Mouse (Mus musculus) lung, embryonic 15.5 days (tissue): Measurements from ENCODE around the gene Ssu2. TPM values are rescaled to one million over a fixed set of nuclear protein-coding genes. Genes with fewer than 3 reads are reported as not detected.

Source experiments
- ATAC-seq: fragments of 200-750 bp; cut with Nextera tagmentation; 2 replicates; pipeline ENCODE4 v1.8.0; 2017; ENCODE audit warnings: moderate number of reproducible peaks, borderline replicate concordance; ENCODE audit not compliant: low FRiP score, low TSS enrichment; ENCODE audit errors: extremely low read depth
- H3K27ac ChIP-seq: fragments of 300-500 bp; sonication (generic); 2 replicates; pipeline ENCODE4 v1.5.1; 2015; ENCODE audit warnings: moderate library complexity, mild to moderate bottlenecking, inconsistent platforms
- H3K27me3 ChIP-seq: fragments of 300-500 bp; sonication (generic); 2 replicates; pipeline ENCODE4 v1.6.1; 2015; ENCODE audit warnings: inconsistent platforms
- H3K36me3 ChIP-seq: fragments of 300-500 bp; sonication (generic); 2 replicates; pipeline ENCODE4 v1.6.1; 2015; ENCODE audit warnings: inconsistent platforms
- H3K4me1 ChIP-seq: fragments of 300-500 bp; sonication (generic); 2 replicates; pipeline ENCODE4 v1.6.1; 2015; ENCODE audit warnings: inconsistent platforms
- H3K4me2 ChIP-seq: fragments of 300-500 bp; sonication (generic); 2 replicates; pipeline ENCODE4 v1.6.1; 2015; ENCODE audit warnings: inconsistent platforms, mild to moderate bottlenecking, moderate library complexity
- H3K4me3 ChIP-seq: fragments of 300-500 bp; sonication (generic); 2 replicates; pipeline ENCODE4 v1.5.1; 2015; ENCODE audit warnings: mild to moderate bottlenecking, inconsistent platforms
- H3K9ac ChIP-seq: fragments of 300-500 bp; sonication (generic); 2 replicates; pipeline ENCODE4 v1.6.1; 2015; ENCODE audit warnings: inconsistent platforms
- H3K9me3 ChIP-seq: fragments of 300-500 bp; sonication (generic); 2 replicates; pipeline ENCODE4 v1.6.1; 2016; ENCODE audit warnings: inconsistent platforms
- WGBS: fragments of 180-500 bp; shearing (Covaris S2); methylation state at CpG from one replicate; pipeline ENCODE4 v1.1.7; 2015; 5-methylcytosine and 5-hydroxymethylcytosine counted together
- polyA plus RNA-seq: library from polyadenylated mRNA; unstranded; fragments of >200 nt; fragmentation: Nextera tagmentation; extraction: Ambion mirVana; gene quantifications from 2 replicates; pipeline ENCODE4 v1.2.1, GENCODE M21; 2015

Gene Ssu2
- polyA plus RNA-seq, 1 experiment from 2014 or later: 4.1 TPM

GRCm38 (mm10) chr6:112337667-112338066 lies 50.2 kb downstream of the Ssu2 start:
- Histone ChIP-seq H3K9ac (no peak overlapping the region), H3K27me3 (no peaks in the 10 kb centered on the region), H3K36me3 (no peaks in the 10 kb centered on the region), H3K4me2 (no peak overlapping the region), H3K4me1 (no peaks in the 10 kb centered on the region), H3K9me3 (no peaks in the 10 kb centered on the region), H3K4me3 (no peak overlapping the region), H3K27ac (no peak overlapping the region)
- no peak for ATAC-seq
- WGBS: 64% methylated on average over 6 of the region's 6 CpGs

GRCm38 (mm10) chr6:112333930-112334329 lies 53.9 kb downstream of the Ssu2 start:
- H3K9ac ChIP-seq: no peak overlapping the region
- no peak overlapping the region for H3K4me2 ChIP-seq
- 70% methylated on average over 5 of the region's 5 CpGs for WGBS
- H3K27me3 ChIP-seq: no peaks in the 10 kb centered on the region
- no peak for ATAC-seq
- no peak overlapping the region for H3K4me3 ChIP-seq
- no peaks in the 10 kb centered on the region for H3K9me3 ChIP-seq
- no peaks in the 10 kb centered on the region for H3K36me3 ChIP-seq
- no peak overlapping the region for H3K27ac ChIP-seq
- no peaks in the 10 kb centered on the region for H3K4me1 ChIP-seq

GRCm38 (mm10) chr6:112331223-112331598 lies 56.6 kb downstream of the Ssu2 start:
- Histone ChIP-seq H3K4me2 (no peak overlapping the region), H3K9ac (no peak overlapping the region), H3K36me3 (no peaks in the 10 kb centered on the region), H3K27me3 (no peaks in the 10 kb centered on the region), H3K9me3 (no peaks in the 10 kb centered on the region), H3K27ac (no peak overlapping the region), H3K4me1 (0 out of 2 replicates have a peak, but pooled peaks cover 2% of the 10 kb centered on the region), H3K4me3 (no peak overlapping the region)
- ATAC-seq: no peak
- WGBS: 61% methylated on average over 6 of the region's 6 CpGs

GRCm38 (mm10) chr6:112330520-112331222 lies 57.2 kb downstream of the Ssu2 start:
- no peak overlapping the region for H3K4me3 ChIP-seq
- no peak overlapping the region for H3K27ac ChIP-seq
- H3K9ac ChIP-seq: no peak overlapping the region
- no peak for ATAC-seq
- no peaks in the 10 kb centered on the region for H3K36me3 ChIP-seq
- no peak overlapping the region for H3K4me2 ChIP-seq
- H3K27me3 ChIP-seq: no peaks in the 10 kb centered on the region
- 0 out of 2 replicates have a peak, but pooled peaks cover 2% of the 10 kb centered on the region for H3K4me1 ChIP-seq
- WGBS: 83% methylated on average over 5 of the region's 5 CpGs
- no peaks in the 10 kb centered on the region for H3K9me3 ChIP-seq

- H3K36me3 ChIP-seq: no peaks in the 10 kb centered on the region
These were observed 60.0 kb downstream of the Ssu2 start for GRCm38 (mm10) chr6:112327793-112328192.

GRCm38 (mm10) chr6:112325213-112325612 lies 62.6 kb downstream of the Ssu2 start:
- no peaks in the 10 kb centered on the region for H3K36me3 ChIP-seq
- no peaks in the 10 kb centered on the region for H3K9me3 ChIP-seq
- 79% methylated on average over 3 of the region's 3 CpGs for WGBS
- H3K27ac ChIP-seq: no peak overlapping the region
- H3K4me1 ChIP-seq: 0 out of 2 replicates have a peak, but pooled peaks cover 2% of the 10 kb centered on the region
- no peak overlapping the region for H3K4me3 ChIP-seq
- no peak overlapping the region for H3K4me2 ChIP-seq
- H3K9ac ChIP-seq: no peak overlapping the region
- no peak for ATAC-seq
- no peaks in the 10 kb centered on the region for H3K27me3 ChIP-seq

More at GRCm38 (mm10) chr6:112327793-112328192, 60.0 kb downstream of the Ssu2 start:
- H3K27ac ChIP-seq: no peak overlapping the region
- H3K9ac ChIP-seq: no peak overlapping the region
- H3K4me1 ChIP-seq: 0 out of 2 replicates have a peak, but pooled peaks cover 2% of the 10 kb centered on the region
- 57% methylated on average over 5 of the region's 5 CpGs for WGBS
- no peaks in the 10 kb centered on the region for H3K27me3 ChIP-seq
- no peak for ATAC-seq
- no peak overlapping the region for H3K4me2 ChIP-seq
- no peak overlapping the region for H3K4me3 ChIP-seq
- no peaks in the 10 kb centered on the region for H3K9me3 ChIP-seq

GRCm38 (mm10) chr6:112322916-112323315 lies 64.9 kb downstream of the Ssu2 start:
- no peak overlapping the region for H3K4me2 ChIP-seq
- ATAC-seq: peak; percentile 19; the same call in 1 of the 2 replicates
- no peaks in the 10 kb centered on the region for H3K27me3 ChIP-seq
- H3K36me3 ChIP-seq: no peaks in the 10 kb centered on the region
- H3K4me1 ChIP-seq: 0 out of 2 replicates have a peak, but pooled peaks cover 2% of the 10 kb centered on the region
- no peaks in the 10 kb centered on the region for H3K9me3 ChIP-seq
- no peak overlapping the region for H3K4me3 ChIP-seq
- H3K27ac ChIP-seq: no peak overlapping the region
- WGBS: 56% methylated on average over 5 of the region's 5 CpGs
- H3K9ac ChIP-seq: no peak overlapping the region

- H3K36me3 ChIP-seq: 0 out of 2 replicates have a peak, but pooled peaks cover 4% of the 10 kb centered on the region
These were observed 67.1 kb downstream of the Ssu2 start for GRCm38 (mm10) chr6:112320679-112321078.

GRCm38 (mm10) chr6:112319449-112319848 lies 68.4 kb downstream of the Ssu2 start:
- Histone ChIP-seq H3K36me3 (0 out of 2 replicates have a peak, but pooled peaks cover 4% of the 10 kb centered on the region), H3K9ac (no peak overlapping the region), H3K27me3 (no peaks in the 10 kb centered on the region), H3K27ac (no peak overlapping the region), H3K9me3 (no peaks in the 10 kb centered on the region), H3K4me2 (no peak overlapping the region), H3K4me3 (no peak overlapping the region), H3K4me1 (no peaks in the 10 kb centered on the region)
- WGBS: 84% methylated on average over 4 of the region's 4 CpGs
- ATAC-seq: no peak

More at GRCm38 (mm10) chr6:112320679-112321078, 67.1 kb downstream of the Ssu2 start:
- Histone ChIP-seq H3K4me2 (no peak overlapping the region), H3K27ac (no peak overlapping the region), H3K4me3 (no peak overlapping the region), H3K9me3 (no peaks in the 10 kb centered on the region), H3K27me3 (no peaks in the 10 kb centered on the region), H3K4me1 (no peaks in the 10 kb centered on the region), H3K9ac (no peak overlapping the region)
- no peak for ATAC-seq
- 54% methylated on average over 5 of the region's 5 CpGs for WGBS

- Histone ChIP-seq H3K9me3 (no peaks in the 10 kb centered on the region), H3K27ac (no peak overlapping the region), H3K9ac (no peak overlapping the region), H3K4me1 (no peaks in the 10 kb centered on the region), H3K27me3 (no peaks in the 10 kb centered on the region), H3K36me3 (no peaks in the 10 kb centered on the region), H3K4me3 (no peak overlapping the region), H3K4me2 (no peak overlapping the region)
- 32% methylated on average over 4 of the region's 4 CpGs for WGBS
- no peak for ATAC-seq
These were observed 76.4 kb downstream of the Ssu2 start for GRCm38 (mm10) chr6:112311385-112311784.

- Histone ChIP-seq H3K9ac (no peak overlapping the region), H3K4me1 (peaks cover 10% of the 10 kb centered on the region), H3K36me3 (no peaks in the 10 kb centered on the region), H3K27me3 (no peaks in the 10 kb centered on the region), H3K9me3 (no peaks in the 10 kb centered on the region), H3K4me3 (no peak overlapping the region), H3K4me2 (no peak overlapping the region), H3K27ac (no peak overlapping the region)
- 26% methylated on average over 6 of the region's 6 CpGs for WGBS
- ATAC-seq: peak; percentile 19; the same call in 1 of the 2 replicates
These were observed 78.4 kb downstream of the Ssu2 start for GRCm38 (mm10) chr6:112309330-112309938.
